Mouse (Mus musculus) heart, adult 2 months (tissue): Measurements from ENCODE around the gene Alox15. TPM values are rescaled to one million over a fixed set of nuclear protein-coding genes. Genes with fewer than 3 reads are reported as not detected.

Experiments used
- DNase-seq, 2 experiments: peaks; one replicate each; pipeline ENCODE4 v3.0.0; 2021
- H3K27ac ChIP-seq: fragments of 200-600 bp; 2 replicates; pipeline ENCODE4 v1.8.1; 2022
- H3K27me3 ChIP-seq: fragments of 200-500 bp; 2 replicates; pipeline ENCODE4 v1.6.1; 2012; ENCODE audit warnings: mild to moderate bottlenecking, low read length, inconsistent platforms, mixed read lengths; ENCODE audit not compliant: control insufficient read depth, insufficient read depth
- H3K36me3 ChIP-seq: fragments of 200-500 bp; 2 replicates; pipeline ENCODE4 v1.6.1; 2012; ENCODE audit warnings: low read length, inconsistent platforms; ENCODE audit not compliant: control insufficient read depth, insufficient read depth
- H3K4me1 ChIP-seq: fragments of 200-500 bp; 2 replicates; pipeline ENCODE4 v1.6.1; 2011; ENCODE audit warnings: low read length; ENCODE audit not compliant: control insufficient read depth, insufficient read depth
- H3K4me3 ChIP-seq: fragments of 200-600 bp; 2 replicates; pipeline ENCODE4 v1.8.1; 2022
- H3K79me2 ChIP-seq: fragments of 200-500 bp; replicated peaks from 2 replicates; pipeline ENCODE4 v1.6.1; 2012; ENCODE audit warnings: mild to moderate bottlenecking, inconsistent platforms, low read length, moderate library complexity, mixed read lengths; ENCODE audit not compliant: control insufficient read depth, insufficient read depth
- H3K9ac ChIP-seq: fragments of 200-500 bp; 2 replicates; pipeline ENCODE4 v1.6.1; 2012; ENCODE audit warnings: low read depth, mild to moderate bottlenecking, control low read depth, inconsistent platforms, low read length, mixed read lengths
- CTCF ChIP-seq: fragments of 200-600 bp; IDR thresholded peaks from 2 replicates; pipeline ENCODE4 v1.8.1; 2022; ENCODE audit warnings: antibody characterized with exemption, mild to moderate bottlenecking, moderate library complexity
- EP300 ChIP-seq: fragments of 200-500 bp; IDR thresholded peaks from 2 replicates; pipeline ENCODE4 v1.6.1; 2011; ENCODE audit warnings: low read depth, low read length, control low read depth; ENCODE audit not compliant: insufficient read depth
- POLR2A ChIP-seq: fragments of 200-500 bp; IDR thresholded peaks from 2 replicates; pipeline ENCODE4 v1.6.1; 2011; ENCODE audit warnings: mild to moderate bottlenecking, low read depth, low read length, control low read depth; ENCODE audit not compliant: insufficient read depth
- WGBS: fragments of 180-500 bp; shearing (Covaris S2); methylation state at CpG from one replicate; pipeline ENCODE4 v1.1.7; 2018; 5-methylcytosine and 5-hydroxymethylcytosine counted together
- intact Hi-C: fragments of 180-260 bp; cut with DNase I; formaldehyde crosslinking; loops from one replicate; pipeline ENCODE4 v1.15.1; 2025
- polyA plus RNA-seq: library from polyadenylated mRNA; depleted of rRNA; stranded (reverse); fragments of >200 nt; gene quantifications from 2 replicates; pipeline ENCODE4 v1.2.3, GENCODE M21; 2012; rRNA removed
- total RNA-seq, 2 experiments: library from RNA; stranded (reverse); gene quantifications; 2 replicates each; pipeline ENCODE4 v1.2.3; 2021

Alox15 gene
- total and polyA plus RNA-seq, 3 experiments, result 2.9 to 13.7 (median 5.5) TPM

- no peak for DNase-seq
- TF ChIP-seq CTCF (peak; percentile 57), POLR2A (no peak)
- H3K4me3 ChIP-seq, result no peak overlapping the region
- intact Hi-C loops, result no loop called here
- no peaks in the 10 kb centered on the region for H3K27me3 ChIP-seq
- no peak overlapping the region for H3K27ac ChIP-seq
- H3K79me2 ChIP-seq, result no peaks in the 10 kb centered on the region
- H3K4me1 ChIP-seq, result peaks cover 4% of the 10 kb centered on the region
- no peaks in the 10 kb centered on the region for H3K36me3 ChIP-seq
- 93% methylated on average over 2 of the region's 2 CpGs for WGBS
- no peak overlapping the region for H3K9ac ChIP-seq
Measured at GRCm38 (mm10) chr11:70308296-70308695, 43.5 kb downstream of the Alox15 start.

GRCm38 (mm10) chr11:70306159-70306558 lies 45.7 kb downstream of the Alox15 start:
- no peak for TF ChIP-seq EP300
- no peak for TF ChIP-seq POLR2A
- no peak for TF ChIP-seq CTCF
- WGBS, result 21% methylated on average over 7 of the region's 7 CpGs
- Histone ChIP-seq H3K4me3 (no peak overlapping the region), H3K79me2 (no peaks in the 10 kb centered on the region), H3K9ac (no peak overlapping the region), H3K27me3 (no peaks in the 10 kb centered on the region), H3K4me1 (peaks cover 9% of the 10 kb centered on the region), H3K36me3 (no peaks in the 10 kb centered on the region), H3K27ac (0 out of 2 replicates have a peak overlapping the region, but pooled peaks have one; percentile 7)
- no peak for DNase-seq
- intact Hi-C loops, result no loop called here

GRCm38 (mm10) chr11:70302293-70302692 lies 49.5 kb downstream of the Alox15 start:
- peak in 1 of 2 experiments; percentile 14 for DNase-seq
- Histone ChIP-seq H3K27me3 (no peaks in the 10 kb centered on the region), H3K4me1 (peaks cover 14% of the 10 kb centered on the region), H3K4me3 (no peak overlapping the region), H3K27ac (peak overlapping the region; percentile 34; the same call in 1 of the 2 replicates), H3K9ac (0 out of 2 replicates have a peak overlapping the region, but pooled peaks have one; percentile 27), H3K36me3 (no peaks in the 10 kb centered on the region), H3K79me2 (no peaks in the 10 kb centered on the region)
- TF ChIP-seq POLR2A (peak; percentile 41; the same call in 1 of the 2 replicates), CTCF (no peak), EP300 (peak; percentile 58; the same call in 1 of the 2 replicates)
- WGBS, result 9% methylated on average over 4 of the region's 4 CpGs
- intact Hi-C loops, result no loop called here

DNA sequence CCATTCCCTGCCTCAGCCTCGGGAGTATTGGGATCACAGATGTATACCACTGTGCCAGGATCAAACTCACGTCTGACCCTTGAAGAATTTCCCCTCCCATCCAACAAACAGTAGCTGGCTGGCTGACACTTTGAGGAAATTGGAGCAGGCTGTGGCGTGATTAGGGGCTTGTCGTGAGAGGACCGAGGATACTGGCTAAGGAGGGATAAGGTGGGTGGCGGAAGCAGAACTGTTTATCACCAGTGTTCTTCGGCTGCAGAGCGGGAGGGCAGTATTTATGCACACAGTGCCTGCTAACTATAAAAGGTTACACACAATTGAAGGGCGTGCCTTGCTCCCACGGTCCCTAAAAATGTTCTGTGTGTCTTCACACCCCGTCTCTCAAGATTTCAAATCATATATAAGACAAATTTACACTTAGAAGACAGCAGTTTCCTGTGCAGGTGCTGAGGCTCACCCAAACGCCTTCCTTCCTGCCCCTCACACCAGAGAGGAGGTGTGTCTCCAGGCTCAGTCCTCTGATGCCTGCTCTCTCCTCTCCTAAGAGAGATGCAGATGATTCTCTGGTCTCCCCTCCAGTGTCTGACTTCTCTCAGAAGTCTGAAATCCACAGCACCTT lies 53.9 kb downstream of the Alox15 start:
- WGBS, result 20% methylated on average over 12 of the region's 12 CpGs
- intact Hi-C loops, result no loop called here
- H3K9ac ChIP-seq, result no peak overlapping the region
- no peak for TF ChIP-seq POLR2A
- no peak for TF ChIP-seq CTCF
- no peak for TF ChIP-seq EP300
- no peaks in the 10 kb centered on the region for H3K27me3 ChIP-seq
- peak; percentile 25 to 30 for DNase-seq
- no peaks in the 10 kb centered on the region for H3K36me3 ChIP-seq
- H3K79me2 ChIP-seq, result no peaks in the 10 kb centered on the region
- H3K27ac ChIP-seq, result peak overlapping the region; percentile 73
- peak overlapping the region; percentile 33 for H3K4me3 ChIP-seq
- peaks cover 10% of the 10 kb centered on the region for H3K4me1 ChIP-seq

- Histone ChIP-seq H3K36me3 (no peaks in the 10 kb centered on the region), H3K79me2 (no peaks in the 10 kb centered on the region), H3K4me1 (peaks cover 8% of the 10 kb centered on the region), H3K27ac (peak overlapping the region; percentile 73), H3K9ac (no peak overlapping the region), H3K4me3 (peak overlapping the region; percentile 33), H3K27me3 (no peaks in the 10 kb centered on the region)
- no peak for TF ChIP-seq CTCF
- no peak for TF ChIP-seq EP300
- TF ChIP-seq POLR2A, result 0 out of 2 replicates have a peak, but pooled peaks have one; percentile 41
- intact Hi-C loops, result no loop called here
- WGBS, result 23% methylated on average over 4 of the region's 4 CpGs
- peak in 1 of 2 experiments; percentile 13 for DNase-seq
Measured at GRCm38 (mm10) chr11:70297405-70297804, 54.4 kb downstream of the Alox15 start.

Other genes with a start within 250 kb of the Alox15 start
- 1 to 10 TPM; 5.6 to 6.7 TPM for gene Mgl2, start 221.7 kb downstream of the Alox15 start, total RNA-seq
- gene Mgl2, start 221.7 kb downstream of the Alox15 start, polyA plus RNA-seq, result 7.4 and 9.7 TPM in 2 replicates
- gene Clec10a, start 195.8 kb downstream of the Alox15 start, total RNA-seq, result 1 to 10 TPM; 1.7 to 3.2 TPM
- gene Clec10a, start 195.8 kb downstream of the Alox15 start, polyA plus RNA-seq, result 2.8 and 3.8 TPM in 2 replicates
- under 1 TPM; 0.34 to 0.52 TPM for gene Slc16a11, start 139.3 kb downstream of the Alox15 start, total RNA-seq
- 1.1 and 9.6 TPM in 2 replicates for gene Slc16a11, start 139.3 kb downstream of the Alox15 start, polyA plus RNA-seq
- 1 to 10 TPM; 2.2 to 2.8 TPM for gene Slc16a13, start 131.0 kb downstream of the Alox15 start, total RNA-seq
- 4.0 and 7.4 TPM in 2 replicates for gene Slc16a13, start 131.0 kb downstream of the Alox15 start, polyA plus RNA-seq
- 10 to 100 TPM in 1 of 2 experiments, 1 to 10 TPM in 1; 9.1 to 13.7 TPM for gene Bcl6b, start 122.2 kb downstream of the Alox15 start, total RNA-seq
- gene Bcl6b, start 122.2 kb downstream of the Alox15 start, polyA plus RNA-seq, result 18.9 and 21.0 TPM in 2 replicates
- gene 0610010K14Rik, start 114.1 kb downstream of the Alox15 start, total RNA-seq, result 10 to 100 TPM; 30.7 to 34.5 TPM
- gene 0610010K14Rik, start 114.1 kb downstream of the Alox15 start, polyA plus RNA-seq, result 38.9 and 48.1 TPM in 2 replicates
- gene Gm21988, start 112.2 kb downstream of the Alox15 start, total RNA-seq, result 1 to 10 TPM; 2.0 to 3.4 TPM
- 5.0 and 5.5 TPM in 2 replicates for gene Gm21988, start 112.2 kb downstream of the Alox15 start, polyA plus RNA-seq
- gene Rnasek, start 112.2 kb downstream of the Alox15 start, total RNA-seq, result 100 to 1,000 TPM in 1 of 2 experiments, 10 to 100 TPM in 1; 95.4 to 103 TPM
- 130 and 166 TPM in 2 replicates for gene Rnasek, start 112.2 kb downstream of the Alox15 start, polyA plus RNA-seq
- gene Alox12, start 96.7 kb downstream of the Alox15 start, total RNA-seq, result 1 to 10 TPM; 2.8 to 6.0 TPM
- 6.2 and 7.2 TPM in 2 replicates for gene Alox12, start 96.7 kb downstream of the Alox15 start, polyA plus RNA-seq
- gene Alox12e, start 29.4 kb downstream of the Alox15 start, total RNA-seq, result under 1 TPM in 1 of 2 experiments, not detected in 1; 0.16 TPM
- gene Alox12e, start 29.4 kb downstream of the Alox15 start, polyA plus RNA-seq, result 0.10 TPM in 1 of 2 replicates, not detected in the other
- 10 to 100 TPM; 17.0 to 20.7 TPM for gene Pelp1, start 58.0 kb upstream of the Alox15 start, total RNA-seq
- gene Pelp1, start 58.0 kb upstream of the Alox15 start, polyA plus RNA-seq, result 12.4 and 13.0 TPM in 2 replicates
- 10 to 100 TPM; 10.2 to 10.8 TPM for gene Arrb2, start 80.6 kb upstream of the Alox15 start, total RNA-seq
- 23.6 and 27.6 TPM in 2 replicates for gene Arrb2, start 80.6 kb upstream of the Alox15 start, polyA plus RNA-seq
- 1 to 10 TPM; 6.6 to 6.7 TPM for gene Med11, start 99.9 kb upstream of the Alox15 start, total RNA-seq
- gene Med11, start 99.9 kb upstream of the Alox15 start, polyA plus RNA-seq, result 7.8 and 9.7 TPM in 2 replicates
- 1 to 10 TPM; 1.3 to 2.9 TPM for gene Zmynd15, start 107.4 kb upstream of the Alox15 start, total RNA-seq
- gene Zmynd15, start 107.4 kb upstream of the Alox15 start, polyA plus RNA-seq, result 3.2 and 3.8 TPM in 2 replicates
- 1 to 10 TPM; 7.9 to 8.8 TPM for gene Cxcl16, start 108.0 kb upstream of the Alox15 start, total RNA-seq
- 17.6 and 20.6 TPM in 2 replicates for gene Cxcl16, start 108.0 kb upstream of the Alox15 start, polyA plus RNA-seq
- gene Tm4sf5, start 153.2 kb upstream of the Alox15 start, total RNA-seq, result 1 to 10 TPM; 1.2 to 1.3 TPM
- gene Tm4sf5, start 153.2 kb upstream of the Alox15 start, polyA plus RNA-seq, result 1.5 and 2.1 TPM in 2 replicates
- gene Vmo1, start 162.6 kb upstream of the Alox15 start, total RNA-seq, result not detected
- not detected in 2 replicates for gene Vmo1, start 162.6 kb upstream of the Alox15 start, polyA plus RNA-seq
- not detected for gene Gltpd2, start 167.2 kb upstream of the Alox15 start, total RNA-seq
- gene Gltpd2, start 167.2 kb upstream of the Alox15 start, polyA plus RNA-seq, result not detected in 2 replicates
- 100 to 1,000 TPM; 204 to 231 TPM for gene Psmb6, start 173.3 kb upstream of the Alox15 start, total RNA-seq
- 296 and 367 TPM in 2 replicates for gene Psmb6, start 173.3 kb upstream of the Alox15 start, polyA plus RNA-seq
- not detected for gene Gm40193, start 180.9 kb upstream of the Alox15 start, total RNA-seq
- not detected in 2 replicates for gene Gm40193, start 180.9 kb upstream of the Alox15 start, polyA plus RNA-seq
- 1 to 10 TPM; 4.3 to 5.8 TPM for gene Pld2, start 188.0 kb upstream of the Alox15 start, total RNA-seq
- gene Pld2, start 188.0 kb upstream of the Alox15 start, polyA plus RNA-seq, result 15.1 and 21.0 TPM in 2 replicates
- 10 to 100 TPM; 41.3 to 46.8 TPM for gene Mink1, start 210.8 kb upstream of the Alox15 start, total RNA-seq
- 40.8 and 49.6 TPM in 2 replicates for gene Mink1, start 210.8 kb upstream of the Alox15 start, polyA plus RNA-seq